Mouse (Mus musculus) lung, adult 2 months (tissue): ENCODE data around the gene Tradd.

ENCODE experiments used
- CTCF ChIP-seq: fragments of 200-500 bp; IDR thresholded peaks from 2 replicates; pipeline ENCODE4 v1.5.1; 2011; ENCODE audit warnings: mild to moderate bottlenecking, low read length, control low read depth; ENCODE audit not compliant: insufficient read depth
- POLR2A ChIP-seq: fragments of 200-500 bp; IDR thresholded peaks from 2 replicates; pipeline ENCODE4 v1.6.1; 2011; ENCODE audit warnings: low read depth, mild to moderate bottlenecking, control low read depth, low read length, borderline replicate concordance; ENCODE audit errors: extremely low read depth

DNA sequence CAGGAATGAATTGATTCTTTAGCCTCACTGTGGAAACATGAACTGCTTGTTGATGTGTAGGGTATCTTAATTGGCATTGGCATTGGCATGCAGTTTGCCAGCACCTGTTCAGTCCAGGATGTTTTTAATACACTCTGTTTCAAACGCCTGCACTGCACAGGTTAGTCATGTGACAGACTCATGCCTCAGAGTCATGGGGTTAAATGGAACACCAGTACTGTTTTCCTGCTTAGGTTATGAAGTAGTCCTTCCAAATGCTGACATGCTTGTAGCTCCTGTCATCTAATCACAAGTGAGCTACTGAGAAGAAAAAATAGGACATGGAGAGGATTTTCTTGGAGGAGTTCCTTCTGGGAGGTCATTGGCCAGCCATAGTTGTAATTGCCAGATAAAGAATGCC is 29.2 kb downstream of the Tradd start:
- TF ChIP-seq POLR2A: no peak
- no peak for TF ChIP-seq CTCF
